Mouse (Mus musculus) MEL (cell line): ENCODE measurements around the gene Stam2. TPM values are rescaled to one million over a fixed set of nuclear protein-coding genes. Genes with fewer than 3 reads are reported as not detected.

ENCODE experiments used
- DNase-seq: peaks from one replicate; pipeline ENCODE4 v3.0.0; 2011; ENCODE audit warnings: low read depth, low spot score
- H3K27ac ChIP-seq: 2 replicates; pipeline ENCODE4 v1.5.1; 2012; ENCODE audit warnings: low read depth, mild to moderate bottlenecking, control low read depth, low read length, moderate library complexity; ENCODE audit not compliant: control insufficient read depth
- H3K27me3 ChIP-seq, 2 experiments: fragments of 150-350 bp in 1 of 2; sonication (generic) in 1 of 2; 2 replicates each; pipeline ENCODE4 v1.6.1; 2012; ENCODE audit warnings: low read length in 2 of 2, mild to moderate bottlenecking in 2 of 2, improper control_type of control experiment in 1 of 2, moderate library complexity in 1 of 2; ENCODE audit not compliant: insufficient read depth in 2 of 2, control insufficient read depth in 1 of 2
- H3K36me3 ChIP-seq, 2 experiments: 2 replicates each; pipeline ENCODE4 v1.6.1; 2012 to 2014; ENCODE audit warnings: low read length in 2 of 2, improper control_type of control experiment in 1 of 2, inconsistent platforms in 1 of 2, mild to moderate bottlenecking in 1 of 2; ENCODE audit not compliant: insufficient read depth in 2 of 2, control insufficient read depth in 1 of 2
- H3K4me1 ChIP-seq, 2 experiments: fragments of 150-350 bp in 1 of 2; sonication (generic) in 1 of 2; 2 replicates each; pipeline ENCODE4 v1.6.1; 2012; ENCODE audit warnings: low read length in 2 of 2, improper control_type of control experiment in 1 of 2, mild to moderate bottlenecking in 1 of 2; ENCODE audit not compliant: insufficient read depth in 2 of 2, control insufficient read depth in 1 of 2
- H3K4me3 ChIP-seq, 2 experiments: fragments of 150-350 bp in 1 of 2; sonication (generic) in 1 of 2; 2 replicates each; pipeline ENCODE4 v1.5.1; 2012; ENCODE audit warnings: low read depth in 2 of 2, low read length in 2 of 2, mild to moderate bottlenecking in 2 of 2, moderate library complexity in 2 of 2, control low read depth in 1 of 2, improper control_type of control experiment in 1 of 2; ENCODE audit not compliant: control insufficient read depth in 1 of 2, insufficient read depth in 1 of 2
- H3K79me2 ChIP-seq: 2 replicates; pipeline ENCODE4 v1.6.1; 2012; ENCODE audit warnings: mild to moderate bottlenecking, low read length, moderate library complexity; ENCODE audit not compliant: control insufficient read depth, poor library complexity, insufficient read depth
- H3K9ac ChIP-seq: 2 replicates; pipeline ENCODE4 v1.6.1; 2012; ENCODE audit warnings: low read depth, mild to moderate bottlenecking, control low read depth, low read length, moderate library complexity; ENCODE audit not compliant: control insufficient read depth, poor library complexity, severe bottlenecking
- H3K9me3 ChIP-seq: fragments of 150-350 bp; sonication (generic); replicated peaks from 2 replicates; pipeline ENCODE4 v1.6.1; 2012; ENCODE audit warnings: mild to moderate bottlenecking, low read length, improper control_type of control experiment, moderate library complexity; ENCODE audit not compliant: insufficient read depth
- CTCF ChIP-seq, 3 experiments: IDR thresholded peaks in 2 of 3; conservative IDR thresholded peaks in 1 of 3; 2 replicates each; pipeline ENCODE4 v1.5.1; 2011 to 2012; ENCODE audit warnings: low read length in 3 of 3, low read depth in 2 of 3, mild to moderate bottlenecking in 2 of 3, improper control_type of control experiment in 1 of 3, inconsistent platforms in 1 of 3, mixed read lengths in 1 of 3, moderate library complexity in 1 of 3; ENCODE audit not compliant: control insufficient read depth in 1 of 3, insufficient read depth in 1 of 3, poor library complexity in 1 of 3, severe bottlenecking in 1 of 3
- EP300 ChIP-seq, 2 experiments: IDR thresholded peaks; 2 replicates each; pipeline ENCODE4 v1.6.1; 2011; ENCODE audit warnings: improper control_type of control experiment in 2 of 2, low read length in 2 of 2, low read depth in 1 of 2, mild to moderate bottlenecking in 1 of 2
- ETS1 ChIP-seq: IDR thresholded peaks from 2 replicates; pipeline ENCODE4 v1.6.1; 2012; ENCODE audit warnings: low read depth, mild to moderate bottlenecking, inconsistent platforms, low read length, improper control_type of control experiment, moderate library complexity
- GATA1 ChIP-seq: IDR thresholded peaks from 2 replicates; pipeline ENCODE4 v1.6.1; 2011; ENCODE audit warnings: low read depth, low read length, improper control_type of control experiment
- HCFC1 ChIP-seq: IDR thresholded peaks from 2 replicates; pipeline ENCODE4 v1.6.1; 2012; ENCODE audit warnings: low read depth, mild to moderate bottlenecking, inconsistent platforms, low read length, improper control_type of control experiment, moderate library complexity
- KAT2A ChIP-seq: conservative IDR thresholded peaks from 2 replicates; pipeline ENCODE4 v1.6.1; 2012; ENCODE audit warnings: low read depth, low read length, improper control_type of control experiment, inconsistent platforms
- MXI1 ChIP-seq: IDR thresholded peaks from 2 replicates; pipeline ENCODE4 v1.6.1; 2011; ENCODE audit warnings: mild to moderate bottlenecking, low read depth, low read length, improper control_type of control experiment
- MYC ChIP-seq: IDR thresholded peaks from 2 replicates; pipeline ENCODE4 v1.6.1; 2011; ENCODE audit warnings: low read depth, mild to moderate bottlenecking, low read length, improper control_type of control experiment, moderate library complexity
- NRF1 ChIP-seq: IDR thresholded peaks from 2 replicates; pipeline ENCODE4 v1.6.1; 2014; ENCODE audit warnings: low read depth, mild to moderate bottlenecking, inconsistent platforms, low read length, improper control_type of control experiment, moderate library complexity; ENCODE audit not compliant: poor library complexity, insufficient read depth, severe bottlenecking
- POLR2AphosphoS2 ChIP-seq: IDR thresholded peaks from 2 replicates; pipeline ENCODE4 v1.6.1; 2011; ENCODE audit warnings: low read length, improper control_type of control experiment
- POLR2AphosphoS5 ChIP-seq: IDR thresholded peaks from 2 replicates; pipeline ENCODE4 v1.6.1; 2012; ENCODE audit warnings: low read depth, borderline replicate concordance, mild to moderate bottlenecking, inconsistent platforms, low read length, moderate library complexity, mixed read lengths
- RAD21 ChIP-seq: IDR thresholded peaks from 2 replicates; pipeline ENCODE4 v1.6.1; 2011; ENCODE audit warnings: mild to moderate bottlenecking, low read depth, low read length, improper control_type of control experiment
- SMC3 ChIP-seq: IDR thresholded peaks from 2 replicates; pipeline ENCODE4 v1.6.1; 2011; ENCODE audit warnings: low read depth, low read length, improper control_type of control experiment
- TCF12 ChIP-seq: IDR thresholded peaks from 2 replicates; pipeline ENCODE4 v1.6.1; 2014; ENCODE audit warnings: low read depth, mild to moderate bottlenecking, inconsistent platforms, low read length, improper control_type of control experiment, moderate library complexity
- USF2 ChIP-seq, 2 experiments: IDR thresholded peaks; 2 replicates each; pipeline ENCODE4 v1.6.1; 2011 to 2012; ENCODE audit warnings: improper control_type of control experiment in 2 of 2, low read length in 2 of 2, borderline replicate concordance in 1 of 2, inconsistent platforms in 1 of 2, low read depth in 1 of 2, mild to moderate bottlenecking in 1 of 2; ENCODE audit not compliant: insufficient read depth in 1 of 2
- ZC3H11A ChIP-seq: IDR thresholded peaks from 2 replicates; pipeline ENCODE4 v1.6.1; 2012; ENCODE audit warnings: low read depth, mild to moderate bottlenecking, inconsistent platforms, low read length, improper control_type of control experiment
- ZMIZ1 ChIP-seq: IDR thresholded peaks from 2 replicates; pipeline ENCODE4 v1.6.1; 2012; ENCODE audit warnings: low read depth, mild to moderate bottlenecking, inconsistent platforms, low read length, improper control_type of control experiment, moderate library complexity
- ZNF384 ChIP-seq: IDR thresholded peaks from 2 replicates; pipeline ENCODE4 v1.6.1; 2012; ENCODE audit warnings: low read depth, mild to moderate bottlenecking, inconsistent platforms, low read length, improper control_type of control experiment
- polyA plus RNA-seq, 2 experiments: library from polyadenylated mRNA; stranded (reverse) in 1 of 2; unstranded in 1 of 2; fragments of >175 nt in 1 of 2; fragments of >200 nt in 1 of 2; gene quantifications; 2 replicates each; pipeline versions ENCODE4 v1.2.1 to v1.2.4; 2012; ENCODE audit warnings: low replicate concordance in 2 of 2, low read depth in 1 of 2; ENCODE audit not compliant: insufficient read length in 2 of 2, insufficient read depth in 1 of 2, missing spikeins in 1 of 2
- total RNA-seq: library from RNA; depleted of rRNA; stranded (reverse); fragments of 300-350 nt; gene quantifications from 2 replicates; pipeline ENCODE4 v1.2.3, GENCODE M21; 2012

Stam2 gene
- total and polyA plus RNA-seq, 3 experiments = 8.9 to 11.5 TPM; not detected in 1

DNA sequence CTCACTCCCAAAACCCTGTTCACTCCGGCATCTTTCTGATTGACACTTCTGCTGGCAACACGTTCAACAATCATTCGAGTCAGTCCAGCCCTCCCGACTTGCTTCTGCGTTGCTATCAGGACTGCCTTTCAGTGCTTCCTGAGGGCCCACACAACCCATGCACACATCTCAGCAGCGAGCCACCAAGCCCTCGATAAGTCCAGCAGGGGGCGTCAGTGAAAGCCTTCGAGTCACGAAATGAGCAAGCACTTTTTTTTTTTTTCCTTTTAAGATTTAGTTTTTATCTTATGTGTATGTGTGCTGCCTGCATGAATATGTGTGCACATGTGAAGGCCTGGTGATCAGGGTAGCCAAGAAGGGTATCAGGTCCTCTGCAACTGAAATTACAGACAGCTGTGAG, 16.5 kb upstream of the Stam2 start:
- peak overlapping the region; percentile 23 to 31; a peak in 2 of 4 replicates for H3K4me3 ChIP-seq
- no peaks in the 10 kb centered on the region; a peak in 1 of 4 replicates for H3K36me3 ChIP-seq
- no peaks in the 10 kb centered on the region for H3K27me3 ChIP-seq
- H3K4me1 ChIP-seq = no peaks in the 10 kb centered on the region
- no peaks in the 10 kb centered on the region for H3K9me3 ChIP-seq
- TF ChIP-seq EP300 (IDR thresholded peaks at IDR 0.05; ENCODE audit: low read depth in 1 of 2, low read length in 2 of 2) (no peak), MYC (no peak), NRF1 (no peak), CTCF (IDR thresholded peaks at IDR 0.05 in 2 of 3, conservative IDR thresholded peaks at IDR 0.05 in 1 of 3; ENCODE audit: control insufficient read depth in 1 of 3, insufficient read depth in 1 of 3, low read depth in 2 of 3, low read length in 3 of 3, poor library complexity in 1 of 3, severe bottlenecking in 1 of 3) (peak; percentile 62 to 76 (median 76)), ZNF384 (peak; percentile 97), KAT2A (no peak), POLR2AphosphoS2 (no peak), ZMIZ1 (no peak), RAD21 (peak; percentile 29), USF2 (IDR thresholded peaks at IDR 0.05; ENCODE audit: borderline replicate concordance in 1 of 2, insufficient read depth in 1 of 2, low read depth in 1 of 2, low read length in 2 of 2) (no peak), HCFC1 (0 out of 2 replicates have a peak, but pooled peaks have one; percentile 21), GATA1 (no peak), ETS1 (0 out of 2 replicates have a peak, but pooled peaks have one; percentile 11), SMC3 (peak; percentile 78), ZC3H11A (0 out of 2 replicates have a peak, but pooled peaks have one; percentile 18)
- H3K79me2 ChIP-seq = no peaks in the 10 kb centered on the region
- H3K27ac ChIP-seq = no peak overlapping the region
- peak; percentile 84 for DNase-seq
- 0 out of 2 replicates have a peak overlapping the region, but pooled peaks have one; percentile 17 for H3K9ac ChIP-seq

DNA sequence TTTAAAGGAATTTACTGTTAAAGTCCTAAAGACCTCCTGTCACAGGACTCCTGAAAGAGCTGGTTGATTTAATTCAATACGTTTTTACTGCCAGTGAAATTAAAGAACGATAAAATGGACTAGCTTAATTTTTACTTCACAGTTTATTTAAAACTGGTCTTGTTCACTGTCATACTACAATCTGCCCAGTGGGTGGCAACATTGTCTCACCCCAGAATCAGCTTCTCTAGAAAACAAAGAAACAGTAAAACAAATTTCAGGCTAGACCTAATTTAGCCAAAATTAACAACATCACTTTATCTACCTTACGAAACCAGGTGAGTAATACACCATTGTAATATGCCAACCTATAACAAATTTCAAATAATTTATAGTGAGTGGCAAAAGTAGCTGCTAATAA, 14.6 kb upstream of the Stam2 start:
- H3K4me1 ChIP-seq = no peaks in the 10 kb centered on the region
- H3K36me3 ChIP-seq = no peaks in the 10 kb centered on the region; a peak in 1 of 4 replicates
- peak; percentile 69 for DNase-seq
- TF ChIP-seq ZNF384 = peak; percentile 34; the same call in 1 of the 2 replicates
- no peak for TF ChIP-seq MXI1
- peak; percentile 67 for TF ChIP-seq ZC3H11A
- TF ChIP-seq CTCF (IDR thresholded peaks at IDR 0.05 in 2 of 3, conservative IDR thresholded peaks at IDR 0.05 in 1 of 3; ENCODE audit: control insufficient read depth in 1 of 3, insufficient read depth in 1 of 3, low read depth in 2 of 3, low read length in 3 of 3, poor library complexity in 1 of 3, severe bottlenecking in 1 of 3) = peak; percentile 20 to 86 (median 74); a peak in 4 of 6 replicates
- no peak for TF ChIP-seq NRF1
- peak; percentile 96 for TF ChIP-seq RAD21
- TF ChIP-seq TCF12 = no peak
- no peak for TF ChIP-seq POLR2AphosphoS5
- peak; percentile 70 for TF ChIP-seq SMC3
- H3K79me2 ChIP-seq = no peaks in the 10 kb centered on the region
- no peaks in the 10 kb centered on the region for H3K27me3 ChIP-seq
- H3K9me3 ChIP-seq = no peaks in the 10 kb centered on the region
- H3K9ac ChIP-seq = no peak overlapping the region
- no peak overlapping the region for H3K4me3 ChIP-seq
- no peak overlapping the region for H3K27ac ChIP-seq
